Mouse (Mus musculus): ENCODE results near the gene Tal1. TPM values are rescaled to one million over a fixed set of nuclear protein-coding genes. Genes with fewer than 3 reads are reported as not detected.

Tal1 gene
- total RNA-seq, 4 experiments from 2014 or later: 1.9 to 4.0 (median 2.6) TPM

DNA sequence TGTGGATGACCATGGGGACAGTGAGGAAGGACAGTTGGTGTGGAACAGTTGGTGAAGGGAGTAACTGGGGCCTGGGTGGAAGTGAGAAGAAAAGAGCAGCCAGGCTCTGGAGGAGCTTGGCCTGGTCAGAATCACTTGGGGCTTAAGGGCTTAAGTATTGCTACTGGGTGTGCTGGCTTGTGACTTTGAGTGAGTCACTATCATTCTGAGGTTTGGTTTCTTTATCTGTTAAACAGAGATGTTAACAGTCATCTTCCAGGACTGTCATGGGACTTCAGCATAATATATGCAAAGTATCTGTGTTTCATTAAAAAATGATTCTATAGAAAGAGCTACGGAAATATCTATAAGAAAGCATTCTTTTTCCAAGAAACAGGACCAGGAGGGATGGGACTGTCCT lies 18.6 kb downstream of the Tal1 start:
- no peak for DNase-seq

DNA sequence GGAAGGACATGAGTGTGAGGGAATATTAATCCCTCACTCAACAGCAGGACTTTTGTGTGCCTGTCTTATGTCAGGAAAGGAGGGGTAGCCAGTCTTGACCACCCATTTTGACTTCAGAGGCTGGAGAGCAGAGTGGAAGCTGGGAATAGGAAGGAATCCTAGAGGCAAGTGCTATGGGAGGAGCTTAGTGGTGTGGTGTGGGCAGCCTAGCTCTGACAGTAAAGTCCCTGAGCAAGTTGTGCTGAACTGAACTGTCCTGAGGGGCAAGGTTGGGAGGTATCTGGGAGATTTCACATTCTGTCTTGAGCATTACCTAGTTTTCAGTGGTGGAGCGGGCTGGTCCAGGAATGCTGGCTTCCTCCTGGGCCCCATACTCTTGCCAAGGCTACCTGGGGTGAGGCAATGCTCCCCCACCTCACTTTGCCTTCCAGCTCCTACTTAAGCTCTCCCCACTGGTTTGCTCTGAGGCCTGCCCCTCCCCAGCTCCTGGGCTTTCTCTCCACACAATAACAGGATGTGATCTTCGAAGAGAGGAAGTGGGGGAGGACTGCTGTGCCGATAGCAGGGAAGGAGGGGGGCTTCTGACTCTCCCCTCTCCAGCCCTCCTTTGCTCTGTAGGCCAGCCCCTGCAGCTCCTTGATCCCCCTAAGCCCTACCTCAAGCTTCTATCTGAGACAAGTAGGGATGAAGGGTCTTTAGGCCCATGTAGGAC lies 19.1 kb downstream of the Tal1 start:
- DNase-seq: no peak

- no peak for DNase-seq
Observed at GRCm38 (mm10) chr4:115078892-115079820, 22.9 kb downstream of the Tal1 start.

GRCm38 (mm10) chr4:115079821-115080349 lies 23.7 kb downstream of the Tal1 start:
- DNase-seq: no peak

- no peak for DNase-seq
Observed at GRCm38 (mm10) chr4:115083031-115083430, 26.8 kb downstream of the Tal1 start.

- peak; percentile 13 for DNase-seq
Observed at GRCm38 (mm10) chr4:115085522-115086095, 29.4 kb downstream of the Tal1 start.

GRCm38 (mm10) chr4:115086257-115086656 lies 30.0 kb downstream of the Tal1 start:
- no peak for DNase-seq

GRCm38 (mm10) chr4:115086763-115087415 lies 30.7 kb downstream of the Tal1 start:
- no peak for DNase-seq

GRCm38 (mm10) chr4:115088611-115089338 lies 32.5 kb downstream of the Tal1 start, which contains the start of gene Pdzk1ip1:
Gene Pdzk1ip1 (plus strand): TSS chr4:115088708.
- no peak for DNase-seq

DNA sequence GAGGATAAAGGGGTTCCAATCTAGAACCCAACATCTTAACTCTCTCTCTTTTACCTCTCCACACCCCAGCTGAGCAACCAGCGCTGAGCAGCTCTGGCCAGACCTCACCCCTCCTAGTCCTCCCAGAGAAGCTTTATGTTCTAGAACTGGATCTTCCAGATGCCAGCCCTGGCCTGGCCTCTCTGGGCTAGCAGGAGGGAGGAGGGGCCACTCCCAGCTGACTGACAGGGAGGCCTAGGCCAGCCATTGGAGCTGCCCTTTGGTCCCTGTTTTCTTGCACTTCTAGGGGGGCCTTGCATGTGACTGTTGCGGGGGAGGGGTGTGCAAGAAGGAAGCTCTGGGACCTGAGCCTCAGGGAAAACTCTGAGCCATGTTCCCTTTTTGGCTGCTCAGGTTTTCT lies 34.4 kb downstream of the Tal1 start:
- DNase-seq: no peak

DNA sequence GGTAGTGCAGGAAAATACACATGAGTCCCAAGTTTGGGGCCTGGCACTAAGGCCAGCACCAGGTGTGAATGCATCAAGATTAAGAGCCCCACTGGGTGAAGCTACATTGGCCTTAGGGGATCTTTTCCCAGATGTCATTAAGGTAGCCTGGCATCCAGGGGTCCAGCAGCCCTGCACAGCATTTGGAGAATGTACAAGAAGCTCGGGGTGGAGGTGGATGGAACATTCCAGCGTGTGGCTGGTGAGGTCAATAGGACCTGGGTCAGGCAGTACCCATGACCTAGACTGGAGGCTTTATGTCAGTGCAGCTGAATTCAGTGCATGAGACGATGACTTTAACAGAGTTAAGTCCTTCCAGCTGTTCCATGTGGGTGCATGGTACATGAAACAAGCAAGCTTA lies 35.6 kb downstream of the Tal1 start:
- no peak for DNase-seq

DNA sequence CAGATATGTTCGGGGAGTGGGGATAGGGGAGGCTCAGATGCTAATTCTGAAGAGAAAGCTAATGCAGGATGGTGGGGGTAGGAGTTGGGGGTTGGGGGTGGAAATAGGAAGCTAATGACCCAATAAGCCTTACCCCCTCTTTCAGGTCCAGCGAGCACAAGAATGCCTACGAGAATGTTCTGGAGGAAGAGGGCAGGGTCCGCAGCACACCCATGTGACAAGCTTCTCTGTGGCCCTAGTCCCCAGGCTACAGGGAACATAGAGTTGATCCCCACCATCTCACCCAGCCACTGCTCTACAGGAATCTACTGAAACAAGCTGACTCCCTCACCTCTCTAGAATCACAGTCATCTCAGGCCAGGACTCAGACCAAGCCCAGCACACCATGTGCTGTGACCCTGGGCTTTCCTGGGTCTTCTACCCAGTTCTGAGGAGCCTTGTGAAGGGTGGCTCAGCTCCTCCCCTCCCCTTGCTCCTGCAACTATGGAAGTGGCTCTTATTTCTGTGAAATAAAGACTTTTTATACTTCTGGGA lies 37.2 kb downstream of the Tal1 start:
- DNase-seq: no peak

- no peak for DNase-seq
Observed at GRCm38 (mm10) chr4:115094056-115094455, 37.8 kb downstream of the Tal1 start.

- DNase-seq: no peak
Observed at GRCm38 (mm10) chr4:115095671-115096434, 39.6 kb downstream of the Tal1 start.

- DNase-seq: no peak
Observed at GRCm38 (mm10) chr4:115096435-115097145, 40.4 kb downstream of the Tal1 start.

- DNase-seq: no peak
Observed at GRCm38 (mm10) chr4:115097146-115097496, 40.9 kb downstream of the Tal1 start.

- DNase-seq: no peak
Observed at GRCm38 (mm10) chr4:115101682-115102081, 45.5 kb downstream of the Tal1 start.

DNA sequence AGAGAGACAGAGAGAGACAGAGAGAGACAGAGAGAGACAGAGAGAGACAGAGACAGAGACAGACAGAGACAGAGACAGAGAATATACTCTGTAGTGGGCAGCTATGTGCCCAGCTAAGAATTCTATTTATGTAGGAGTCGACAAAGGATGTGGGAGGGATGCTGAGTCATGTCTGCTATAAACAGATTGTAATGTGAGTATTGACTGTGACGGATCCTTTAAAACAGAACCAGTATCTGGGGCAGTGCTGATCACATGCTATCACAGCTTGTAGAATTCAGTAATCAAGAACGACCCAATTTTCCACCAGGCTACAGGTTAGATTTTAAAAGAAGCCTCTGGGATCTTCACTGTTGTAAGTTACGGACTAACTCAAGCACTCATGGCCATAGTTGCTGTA lies 47.3 kb downstream of the Tal1 start:
- no peak for DNase-seq

DNA sequence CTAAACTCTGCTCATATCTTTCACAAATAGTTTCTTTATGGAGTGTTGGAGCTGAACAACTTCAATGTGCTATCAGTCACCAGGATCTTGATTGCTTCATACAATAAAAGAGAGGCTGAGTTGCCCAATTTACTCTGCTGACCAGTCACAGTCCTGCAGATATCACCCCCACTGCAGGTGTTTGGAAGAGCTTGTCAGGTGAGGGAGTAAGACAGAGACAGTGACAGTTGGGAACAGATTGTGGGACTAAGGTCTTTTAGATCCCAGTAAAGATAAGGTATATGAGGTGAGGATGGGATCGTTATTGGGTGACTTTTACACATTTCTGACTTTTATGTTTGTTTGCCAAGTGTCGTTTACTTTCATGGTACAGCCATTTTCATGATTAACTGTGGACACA lies 54.9 kb downstream of the Tal1 start:
- no peak for DNase-seq

DNA sequence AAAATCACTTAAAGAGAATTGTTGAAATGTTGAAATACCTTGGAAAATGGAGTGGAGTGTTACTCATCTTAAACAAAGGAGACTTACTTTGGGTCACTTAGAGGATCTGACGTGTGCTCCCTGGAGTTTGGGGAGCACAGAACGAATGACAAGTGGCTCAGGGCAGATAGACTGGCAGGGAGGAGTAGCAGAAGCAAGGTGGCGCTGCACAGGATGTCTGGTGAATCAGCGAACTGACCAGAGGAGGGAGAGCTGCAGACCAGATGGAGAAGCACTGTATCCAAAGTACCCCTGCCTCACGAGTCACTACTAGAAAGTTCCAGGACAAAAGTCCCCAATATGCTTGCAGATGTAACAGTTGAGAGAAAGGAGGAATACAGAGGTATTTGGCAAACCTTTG lies 57.0 kb downstream of the Tal1 start:
- DNase-seq: no peak
